8 mouse cellular contexts compared by ENCODE assay signal in the genomic region with DNA sequence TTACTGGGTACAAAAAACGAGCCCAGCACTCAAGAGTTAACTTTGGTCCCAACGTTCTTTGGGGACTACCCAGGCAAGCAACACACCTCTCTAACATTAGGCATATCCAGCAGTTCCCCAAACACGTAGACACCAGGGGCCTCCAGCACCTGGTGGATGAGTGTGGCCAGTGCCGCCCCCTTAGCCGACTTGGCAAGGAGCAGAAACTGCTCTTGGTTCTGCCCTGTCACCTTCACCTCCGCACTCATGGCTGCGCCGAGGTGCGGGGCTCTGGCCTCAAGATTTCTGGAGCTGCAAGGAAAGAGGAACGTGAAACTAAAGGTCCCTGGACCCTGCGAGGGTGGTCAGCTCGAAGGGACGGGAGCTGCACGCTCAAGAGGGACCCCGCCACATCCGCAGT. TPM values are rescaled to one million over a fixed set of nuclear protein-coding genes. Genes with fewer than 3 reads are reported as not detected.
DNase-seq lines count a peak whose midpoint lies in the region; ATAC-seq and TF ChIP-seq lines count a peak whose summit lies in the region.

No protein-coding gene starts in this region.

- TF ChIP-seq EP300 in stomach, postnatal 0 days (optimal IDR thresholded peaks at IDR 0.05), result no peak

- peak overlapping the region; percentile 98 for H3K4me2 ChIP-seq in heart, embryonic 12.5 days
- H3K4me2 ChIP-seq in forebrain, embryonic 16.5 days (ENCODE audit: low read length), result peak overlapping the region; percentile 99
- H3K4me2 ChIP-seq in liver, embryonic 16.5 days (ENCODE audit: low read depth, low read length), result peak overlapping the region; percentile 96
- H3K4me2 ChIP-seq in stomach, postnatal 0 days (replicated peaks; ENCODE audit: low read depth), result peak overlapping the region; percentile 82

- H3K36me3 ChIP-seq in heart, embryonic 12.5 days, result peaks cover 42% of the 10 kb centered on the region
- H3K36me3 ChIP-seq in G1E (replicated peaks), result peaks cover 63% of the 10 kb centered on the region
- peaks cover 6% of the 10 kb centered on the region for H3K36me3 ChIP-seq in forebrain, embryonic 16.5 days (ENCODE audit: control insufficient read depth, insufficient read depth)
- H3K36me3 ChIP-seq in liver, embryonic 16.5 days (ENCODE audit: control insufficient read depth, insufficient read depth), result no peaks in the 10 kb centered on the region; the same call in 1 of the 2 replicates
- peaks cover 6% of the 10 kb centered on the region; the same call in 1 of the 2 replicates for H3K36me3 ChIP-seq in stomach, postnatal 0 days (ENCODE audit: control insufficient read depth, insufficient read depth, low read length)

- intact Hi-C loops in heart, postnatal 25 days (cut with DNase I), result loop anchor here (1.0 to 2.0 kb wide), 3 partner anchors 32 to 74 kb away; a partner anchor contains a TSS

- DNase-seq in heart, postnatal 25 days (ENCODE audit: low spot score), result no peak
- peak; percentile 26 for DNase-seq in G1E (ENCODE audit: low spot score)
- no peak for DNase-seq in stomach, postnatal 0 days (ENCODE audit: low spot score)
- DNase-seq in cerebellum, adult 9-11 months, result no peak
- no peak for DNase-seq in testis, postnatal 10 days (ENCODE audit: low spot score)

- peak overlapping the region; percentile 88 for H3K9ac ChIP-seq in heart, embryonic 12.5 days
- H3K9ac ChIP-seq in forebrain, embryonic 16.5 days (replicated peaks; ENCODE audit: low read depth, low read length), result peak overlapping the region; percentile 82
- H3K9ac ChIP-seq in liver, embryonic 16.5 days (ENCODE audit: low read depth, low read length), result peak overlapping the region; percentile 87
- H3K9ac ChIP-seq in stomach, postnatal 0 days (ENCODE audit: low read length), result peak overlapping the region; percentile 84

- H3K4me1 ChIP-seq in heart, embryonic 12.5 days (replicated peaks), result peaks cover 25% of the 10 kb centered on the region
- peaks cover 54% of the 10 kb centered on the region for H3K4me1 ChIP-seq in G1E (ENCODE audit: insufficient read depth, low read depth, low read length)
- H3K4me1 ChIP-seq in forebrain, embryonic 16.5 days (replicated peaks; ENCODE audit: control insufficient read depth, insufficient read depth, low read length), result peaks cover 13% of the 10 kb centered on the region
- peaks cover 18% of the 10 kb centered on the region for H3K4me1 ChIP-seq in liver, embryonic 16.5 days (ENCODE audit: control insufficient read depth, low read depth, low read length)
- H3K4me1 ChIP-seq in stomach, postnatal 0 days (replicated peaks; ENCODE audit: control insufficient read depth, insufficient read depth), result 0 out of 2 replicates have a peak, but pooled peaks cover 6% of the 10 kb centered on the region

- no peaks in the 10 kb centered on the region for H3K27me3 ChIP-seq in heart, embryonic 12.5 days (replicated peaks)
- no peaks in the 10 kb centered on the region for H3K27me3 ChIP-seq in G1E (ENCODE audit: insufficient read depth, low read length)
- H3K27me3 ChIP-seq in forebrain, embryonic 16.5 days (replicated peaks; ENCODE audit: control insufficient read depth, insufficient read depth, low read length), result no peaks in the 10 kb centered on the region
- H3K27me3 ChIP-seq in liver, embryonic 16.5 days (ENCODE audit: control insufficient read depth, insufficient read depth, low read depth, low read length), result no peaks in the 10 kb centered on the region
- no peaks in the 10 kb centered on the region for H3K27me3 ChIP-seq in stomach, postnatal 0 days (ENCODE audit: control insufficient read depth, insufficient read depth, low read length)

- H3K27ac ChIP-seq in heart, embryonic 12.5 days (ENCODE audit: poor library complexity, severe bottlenecking), result peak overlapping the region; percentile 89
- peak overlapping the region; percentile 85 for H3K27ac ChIP-seq in forebrain, embryonic 16.5 days (ENCODE audit: low read length)
- peak overlapping the region; percentile 84 for H3K27ac ChIP-seq in liver, embryonic 16.5 days (ENCODE audit: low read length)
- peak overlapping the region; percentile 90 for H3K27ac ChIP-seq in stomach, postnatal 0 days (replicated peaks)

- ATAC-seq in heart, embryonic 12.5 days (ENCODE audit: insufficient number of reproducible peaks, low FRiP score), result 0 out of 2 replicates have a peak, but pooled peaks have one; percentile 9
- ATAC-seq in G1E (ENCODE audit: extremely low read depth, insufficient number of reproducible peaks, low FRiP score, poor library complexity, severe bottlenecking), result no peak
- ATAC-seq in forebrain, embryonic 16.5 days, result no peak; the same call in 1 of the 2 replicates
- no peak for ATAC-seq in liver, embryonic 16.5 days (ENCODE audit: low read depth)
- ATAC-seq in stomach, postnatal 0 days (ENCODE audit: low FRiP score, low TSS enrichment), result no peak; the same call in 1 of the 2 replicates

- TF ChIP-seq CTCF in G1E (IDR thresholded peaks at IDR 0.05; ENCODE audit: low read depth, low read length), result no peak
- TF ChIP-seq CTCF in stomach, postnatal 0 days (IDR thresholded peaks at IDR 0.05; ENCODE audit: low read depth), result peak; percentile 25

- H3K4me3 ChIP-seq in heart, embryonic 12.5 days, result peak overlapping the region; percentile 90
- H3K4me3 ChIP-seq in G1E (ENCODE audit: low read depth, low read length), result peak overlapping the region; percentile 84
- peak overlapping the region; percentile 71 for H3K4me3 ChIP-seq in forebrain, embryonic 16.5 days (replicated peaks; ENCODE audit: low read length)
- peak overlapping the region; percentile 89 for H3K4me3 ChIP-seq in liver, embryonic 16.5 days (ENCODE audit: low read depth, low read length)
- H3K4me3 ChIP-seq in stomach, postnatal 0 days (ENCODE audit: low read depth, low read length), result peak overlapping the region; percentile 81

- no peaks in the 10 kb centered on the region; the same call in 1 of the 2 replicates for H3K9me3 ChIP-seq in heart, embryonic 12.5 days (replicated peaks)
- H3K9me3 ChIP-seq in G1E (replicated peaks), result no peaks in the 10 kb centered on the region; the same call in 1 of the 2 replicates
- 0 out of 2 replicates have a peak, but pooled peaks cover 3% of the 10 kb centered on the region for H3K9me3 ChIP-seq in forebrain, embryonic 16.5 days (ENCODE audit: control insufficient read depth, low read length)
- H3K9me3 ChIP-seq in liver, embryonic 16.5 days (replicated peaks; ENCODE audit: control insufficient read depth, low read length), result no peaks in the 10 kb centered on the region
- no peaks in the 10 kb centered on the region for H3K9me3 ChIP-seq in stomach, postnatal 0 days (ENCODE audit: control insufficient read depth, low read length)

- WGBS in heart, embryonic 12.5 days, result 34% methylated on average over 16 of the region's 16 CpGs
- WGBS in forebrain, embryonic 16.5 days, result 40% methylated on average over 16 of the region's 16 CpGs
- 14% methylated on average over 16 of the region's 16 CpGs for WGBS in liver, embryonic 16.5 days (ENCODE audit: insufficient replicate concordance)
- 28% methylated on average over 16 of the region's 16 CpGs for WGBS in stomach, postnatal 0 days

RNA-seq across cellular contexts. Expression of a gene that starts 0.7 kb away (rescaled TPM):
- 148 and 149 TPM in 2 replicates for polyA plus RNA-seq in heart, embryonic 12.5 days (2016; fragmentation: Nextera tagmentation; extraction: Ambion mirVana)
- total RNA-seq in heart, postnatal 25 days (2021), result 10 to 100 TPM; 85.8 to 88.6 TPM
- 123 and 194 TPM in 2 replicates for total RNA-seq in G1E (2014; fragmentation: Nextera tagmentation)
- total RNA-seq in G1E (2017), result 62.2 and 65.5 TPM in 2 replicates
- 59.2 and 79.0 TPM in 2 replicates for polyA plus RNA-seq in G1E (2012)
- polyA plus RNA-seq in forebrain, embryonic 16.5 days (2015; fragmentation: Nextera tagmentation; extraction: Ambion mirVana), result 94.4 and 96.7 TPM in 2 replicates
- 44.4 and 49.6 TPM in 2 replicates for polyA plus RNA-seq in liver, embryonic 16.5 days (2015; fragmentation: Nextera tagmentation; extraction: Ambion mirVana)
- polyA plus RNA-seq in stomach, postnatal 0 days (2015; fragmentation: Nextera tagmentation; extraction: Ambion mirVana), result 114 and 121 TPM in 2 replicates

RNA-seq across cellular contexts. Expression of a gene that starts 31.9 kb away (rescaled TPM):
- polyA plus RNA-seq in heart, embryonic 12.5 days (2016; fragmentation: Nextera tagmentation; extraction: Ambion mirVana), result 0.39 and 0.45 TPM in 2 replicates
- total RNA-seq in heart, postnatal 25 days (2021), result 1 to 10 TPM in 1 of 2 experiments, under 1 TPM in 1; 0.49 to 1.1 TPM
- not detected in 2 replicates for total RNA-seq in G1E (2014; fragmentation: Nextera tagmentation)
- not detected in 2 replicates for total RNA-seq in G1E (2017)
- not detected in 2 replicates for polyA plus RNA-seq in G1E (2012)
- polyA plus RNA-seq in forebrain, embryonic 16.5 days (2015; fragmentation: Nextera tagmentation; extraction: Ambion mirVana), result 36.6 and 44.7 TPM in 2 replicates
- 0.05 and 0.11 TPM in 2 replicates for polyA plus RNA-seq in liver, embryonic 16.5 days (2015; fragmentation: Nextera tagmentation; extraction: Ambion mirVana)
- polyA plus RNA-seq in stomach, postnatal 0 days (2015; fragmentation: Nextera tagmentation; extraction: Ambion mirVana), result 3.1 and 4.0 TPM in 2 replicates

RNA-seq across cellular contexts. Expression of a gene that starts 33.5 kb away (rescaled TPM):
- 357 and 358 TPM in 2 replicates for polyA plus RNA-seq in heart, embryonic 12.5 days (2016; fragmentation: Nextera tagmentation; extraction: Ambion mirVana)
- 100 to 1,000 TPM; 205 to 207 TPM for total RNA-seq in heart, postnatal 25 days (2021)
- 167 and 180 TPM in 2 replicates for total RNA-seq in G1E (2014; fragmentation: Nextera tagmentation)
- total RNA-seq in G1E (2017), result 86.5 and 99.2 TPM in 2 replicates
- polyA plus RNA-seq in G1E (2012), result 269 and 293 TPM in 2 replicates
- polyA plus RNA-seq in forebrain, embryonic 16.5 days (2015; fragmentation: Nextera tagmentation; extraction: Ambion mirVana), result 459 and 463 TPM in 2 replicates
- 103 and 110 TPM in 2 replicates for polyA plus RNA-seq in liver, embryonic 16.5 days (2015; fragmentation: Nextera tagmentation; extraction: Ambion mirVana)
- polyA plus RNA-seq in stomach, postnatal 0 days (2015; fragmentation: Nextera tagmentation; extraction: Ambion mirVana), result 312 and 330 TPM in 2 replicates

RNA-seq across cellular contexts. Expression of a gene that starts 44.3 kb away (rescaled TPM):
- polyA plus RNA-seq in heart, embryonic 12.5 days (2016; fragmentation: Nextera tagmentation; extraction: Ambion mirVana), result 12.2 and 13.6 TPM in 2 replicates
- total RNA-seq in heart, postnatal 25 days (2021), result 10 to 100 TPM; 19.2 to 22.0 TPM
- 71.2 and 79.6 TPM in 2 replicates for total RNA-seq in G1E (2014; fragmentation: Nextera tagmentation)
- 22.9 and 25.7 TPM in 2 replicates for total RNA-seq in G1E (2017)
- 51.7 and 52.8 TPM in 2 replicates for polyA plus RNA-seq in G1E (2012)
- polyA plus RNA-seq in forebrain, embryonic 16.5 days (2015; fragmentation: Nextera tagmentation; extraction: Ambion mirVana), result 15.2 and 19.0 TPM in 2 replicates
- 3.5 and 3.6 TPM in 2 replicates for polyA plus RNA-seq in liver, embryonic 16.5 days (2015; fragmentation: Nextera tagmentation; extraction: Ambion mirVana)
- polyA plus RNA-seq in stomach, postnatal 0 days (2015; fragmentation: Nextera tagmentation; extraction: Ambion mirVana), result 7.0 and 7.2 TPM in 2 replicates

RNA-seq across cellular contexts. Expression of a gene that starts 44.7 kb away (rescaled TPM):
- polyA plus RNA-seq in heart, embryonic 12.5 days (2016; fragmentation: Nextera tagmentation; extraction: Ambion mirVana), result 233 and 243 TPM in 2 replicates
- total RNA-seq in heart, postnatal 25 days (2021), result 100 to 1,000 TPM; 235 to 245 TPM
- 5.6 and 6.3 TPM in 2 replicates for total RNA-seq in G1E (2014; fragmentation: Nextera tagmentation)
- total RNA-seq in G1E (2017), result 84.9 and 86.4 TPM in 2 replicates
- polyA plus RNA-seq in G1E (2012), result 34.1 and 43.1 TPM in 2 replicates
- polyA plus RNA-seq in forebrain, embryonic 16.5 days (2015; fragmentation: Nextera tagmentation; extraction: Ambion mirVana), result 666 and 701 TPM in 2 replicates
- 42.3 and 49.6 TPM in 2 replicates for polyA plus RNA-seq in liver, embryonic 16.5 days (2015; fragmentation: Nextera tagmentation; extraction: Ambion mirVana)
- polyA plus RNA-seq in stomach, postnatal 0 days (2015; fragmentation: Nextera tagmentation; extraction: Ambion mirVana), result 260 and 276 TPM in 2 replicates
